Mouse (Mus musculus) lung, adult 2 months (tissue): ENCODE data around the gene Kif3c. TPM values are rescaled to one million over a fixed set of nuclear protein-coding genes. Genes with fewer than 3 reads are reported as not detected.
A peak's percentile ranks its signal among the peaks of the same experiment; 100 is the strongest.

Experiments
- DNase-seq: peaks from one replicate; pipeline ENCODE4 v3.0.0; 2022
- H3K4me1 ChIP-seq: fragments of 200-500 bp; 2 replicates; pipeline ENCODE4 v1.6.1; 2011; ENCODE audit warnings: low read length; ENCODE audit not compliant: control insufficient read depth, insufficient read depth
- H3K4me3 ChIP-seq: fragments of 200-500 bp; replicated peaks from 2 replicates; pipeline ENCODE3; 2011; ENCODE audit warnings: low read depth, mild to moderate bottlenecking, control low read depth, low read length; ENCODE audit errors: extremely low read depth
- CTCF ChIP-seq: fragments of 200-500 bp; IDR thresholded peaks from 2 replicates; pipeline ENCODE4 v1.5.1; 2011; ENCODE audit warnings: mild to moderate bottlenecking, low read length, control low read depth; ENCODE audit not compliant: insufficient read depth
- POLR2A ChIP-seq: fragments of 200-500 bp; IDR thresholded peaks from 2 replicates; pipeline ENCODE4 v1.6.1; 2011; ENCODE audit warnings: low read depth, mild to moderate bottlenecking, control low read depth, low read length, borderline replicate concordance; ENCODE audit errors: extremely low read depth
- WGBS: fragments of 180-500 bp; shearing (Covaris S2); methylation state at CpG from one replicate; pipeline ENCODE4 v1.1.7; 2018; 5-methylcytosine and 5-hydroxymethylcytosine counted together
- polyA plus RNA-seq: library from polyadenylated mRNA; depleted of rRNA; stranded (reverse); fragments of >200 nt; gene quantifications from 2 replicates; pipeline ENCODE4 v1.2.3, GENCODE M21; 2012

Gene Kif3c
- polyA plus RNA-seq, 1 experiment = 12.2 TPM

DNA sequence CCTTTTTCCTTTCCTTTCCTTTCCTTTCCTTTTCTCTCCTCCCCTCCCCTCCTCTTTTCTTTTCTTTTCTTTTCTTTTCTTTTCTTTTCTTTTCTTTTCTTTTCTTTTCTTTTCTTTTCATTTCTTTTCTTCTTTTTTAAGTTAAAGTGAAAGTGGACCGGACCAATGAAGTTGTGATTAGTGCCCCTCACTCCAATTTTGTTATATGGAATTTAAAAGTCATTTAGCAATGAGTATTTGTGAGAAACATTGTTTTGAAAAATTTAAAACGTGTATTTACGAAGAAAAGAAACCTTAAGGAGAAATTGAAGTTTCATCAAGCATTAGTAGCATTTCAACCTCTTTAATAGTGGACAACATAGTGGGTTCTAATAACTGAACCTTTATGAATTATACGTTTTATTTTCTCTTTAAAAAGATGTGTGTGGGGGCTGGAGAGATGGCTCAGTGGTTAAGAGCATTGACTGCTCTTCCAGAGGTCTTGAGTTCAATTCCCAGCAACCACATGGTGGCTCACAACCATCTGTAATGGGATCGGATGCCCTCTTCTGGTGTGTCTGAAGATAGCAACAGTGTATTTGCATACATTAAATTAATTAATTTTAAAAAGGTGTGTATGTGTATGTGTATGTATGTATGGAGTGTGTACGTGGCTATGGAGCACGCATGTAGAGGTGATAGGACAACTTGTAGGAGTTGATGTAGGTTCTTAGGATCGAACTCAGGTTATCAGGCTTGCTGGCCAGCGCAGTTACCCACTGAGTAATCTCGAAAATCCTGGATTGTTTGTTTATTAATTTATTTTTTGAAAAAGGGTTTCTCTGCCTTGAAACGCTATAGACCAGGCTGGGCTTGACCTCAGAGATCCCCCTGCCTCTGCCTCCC, 63.2 kb downstream of the Kif3c start:
- DNase-seq = no peak
- WGBS = 64% methylated on average over 11 of the region's 11 CpGs
- peaks cover 2% of the 10 kb centered on the region for H3K4me1 ChIP-seq
- TF ChIP-seq POLR2A (no peak), CTCF (no peak)
- peak overlapping the region; percentile 16 for H3K4me3 ChIP-seq

DNA sequence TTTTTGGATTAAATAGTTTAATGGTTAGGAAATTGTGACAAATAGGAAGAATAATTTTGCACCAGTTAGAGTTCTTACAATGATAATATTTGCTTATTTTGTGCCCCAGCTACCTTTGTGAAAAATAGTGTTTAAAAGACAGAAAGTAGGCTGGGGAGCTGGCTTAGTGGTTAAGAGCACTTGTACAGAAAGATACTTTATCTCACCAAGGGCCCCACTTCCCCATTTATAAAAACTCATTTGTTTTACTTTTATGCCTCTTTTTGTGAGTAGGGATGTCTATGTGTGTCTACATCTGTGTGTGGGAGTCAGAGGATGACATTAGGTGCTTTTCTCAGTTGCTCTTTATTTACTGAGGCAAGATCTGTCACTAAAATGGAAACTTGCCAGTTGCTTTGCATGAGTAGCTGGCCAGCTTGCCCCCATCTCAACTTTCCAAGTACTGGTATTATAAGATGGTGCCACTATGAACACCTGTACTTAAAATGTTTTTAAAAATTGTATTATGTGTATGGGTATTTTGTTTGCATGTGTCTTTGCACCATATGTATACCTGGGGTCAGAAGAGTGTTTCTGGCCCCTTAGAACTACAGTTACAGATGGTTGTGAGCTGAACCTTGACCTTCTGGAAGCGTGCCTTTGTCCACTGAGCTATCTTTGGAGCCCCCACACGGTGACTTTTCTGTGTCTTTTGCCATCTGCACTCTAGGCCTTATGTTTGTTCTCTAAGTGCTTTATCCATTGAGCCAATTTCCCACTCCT, 64.9 kb downstream of the Kif3c start:
- no peak for DNase-seq
- TF ChIP-seq CTCF = no peak
- no peak for TF ChIP-seq POLR2A
- H3K4me3 ChIP-seq = no peak overlapping the region
- WGBS = 59% methylated on average over 2 of the region's 2 CpGs
- H3K4me1 ChIP-seq = peaks cover 2% of the 10 kb centered on the region

DNA sequence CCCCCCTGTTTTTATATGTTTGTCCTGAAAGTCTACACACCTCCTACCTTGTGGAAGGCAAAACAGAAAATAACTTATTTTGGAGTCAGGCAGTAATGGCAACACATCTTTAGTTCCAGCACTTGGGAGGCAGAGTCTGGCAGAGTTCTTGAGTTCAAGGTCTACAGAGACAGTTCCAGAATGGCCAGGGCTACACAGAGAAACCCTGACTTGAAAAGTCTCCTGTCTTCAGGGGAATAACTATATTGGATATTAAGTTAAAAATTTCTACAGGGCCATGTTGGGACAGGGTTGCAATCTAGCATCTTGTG, 65.5 kb downstream of the Kif3c start:
- DNase-seq = no peak
- TF ChIP-seq CTCF (no peak), POLR2A (no peak)
- Histone ChIP-seq H3K4me3 (no peak overlapping the region), H3K4me1 (peaks cover 2% of the 10 kb centered on the region)

DNA sequence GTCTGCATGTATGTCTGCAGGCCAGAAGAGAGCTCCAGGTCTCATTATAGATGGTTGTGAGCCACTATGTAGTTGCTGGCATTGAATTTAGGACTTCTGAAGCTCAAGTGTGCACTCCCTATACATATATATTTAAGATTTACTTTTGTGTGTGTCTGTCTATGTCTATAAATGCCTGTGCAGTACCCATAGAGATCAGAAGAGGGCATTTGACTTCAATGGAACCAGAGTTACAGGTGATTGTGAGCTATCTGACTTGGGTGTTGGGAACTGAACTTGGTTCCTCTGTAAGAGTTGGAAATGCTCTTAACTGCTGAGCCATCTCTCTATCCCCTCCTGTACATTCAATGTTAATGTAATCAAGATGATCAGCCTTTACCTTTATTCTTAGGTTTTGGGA, 66.1 kb downstream of the Kif3c start:
- H3K4me1 ChIP-seq = peaks cover 2% of the 10 kb centered on the region
- no peak overlapping the region for H3K4me3 ChIP-seq
- TF ChIP-seq POLR2A (no peak), CTCF (no peak)
- DNase-seq = no peak

DNA sequence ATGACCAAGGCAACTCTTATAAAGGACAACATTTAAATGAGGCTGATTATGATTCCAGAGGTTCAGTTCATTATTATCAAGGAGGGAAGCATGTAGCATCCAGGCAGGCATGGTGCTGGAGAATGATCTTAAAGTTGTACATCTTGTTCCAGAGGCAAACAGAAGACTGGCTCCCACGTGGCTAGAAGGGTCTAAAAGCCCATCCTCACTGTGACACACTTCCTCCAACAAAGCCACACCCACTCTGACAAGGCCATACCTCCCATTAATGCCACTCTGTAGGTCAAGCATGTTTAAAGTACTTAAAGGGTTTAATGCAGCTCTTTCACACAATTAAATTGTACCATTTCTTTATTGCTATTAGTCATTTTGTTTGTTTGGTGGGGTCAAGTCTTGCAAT, 68.8 kb downstream of the Kif3c start:
- WGBS = 14% methylated on average over 1 of the region's 1 CpGs
- Histone ChIP-seq H3K4me3 (no peak overlapping the region), H3K4me1 (peaks cover 2% of the 10 kb centered on the region)
- TF ChIP-seq POLR2A (no peak), CTCF (no peak)
- no peak for DNase-seq

DNA sequence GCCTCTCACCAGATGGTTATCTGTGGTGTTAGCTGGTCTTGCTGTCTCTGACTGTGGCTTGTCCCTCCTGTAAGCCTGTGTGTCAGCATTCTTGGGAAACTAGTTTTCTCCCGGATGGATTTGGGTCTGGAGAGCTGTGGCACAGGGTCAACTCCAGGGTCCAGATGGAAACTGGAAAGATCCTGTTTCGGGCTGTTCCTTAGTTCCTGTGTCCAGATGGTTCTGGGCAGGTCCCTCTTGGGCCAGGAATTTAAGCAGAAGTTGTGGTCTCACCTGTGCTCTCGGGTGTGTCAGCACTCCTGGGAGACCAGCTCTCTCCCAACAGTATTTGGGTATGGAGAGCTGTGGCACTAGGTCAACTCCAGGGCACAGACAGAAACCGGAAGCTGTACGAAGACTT, 71.5 kb downstream of the Kif3c start:
- WGBS = 70% methylated on average over 5 of the region's 5 CpGs
- no peak for TF ChIP-seq POLR2A
- TF ChIP-seq CTCF = no peak
- no peak for DNase-seq
- Histone ChIP-seq H3K4me3 (no peak overlapping the region), H3K4me1 (peaks cover 6% of the 10 kb centered on the region; the same call in 1 of the 2 replicates)

DNA sequence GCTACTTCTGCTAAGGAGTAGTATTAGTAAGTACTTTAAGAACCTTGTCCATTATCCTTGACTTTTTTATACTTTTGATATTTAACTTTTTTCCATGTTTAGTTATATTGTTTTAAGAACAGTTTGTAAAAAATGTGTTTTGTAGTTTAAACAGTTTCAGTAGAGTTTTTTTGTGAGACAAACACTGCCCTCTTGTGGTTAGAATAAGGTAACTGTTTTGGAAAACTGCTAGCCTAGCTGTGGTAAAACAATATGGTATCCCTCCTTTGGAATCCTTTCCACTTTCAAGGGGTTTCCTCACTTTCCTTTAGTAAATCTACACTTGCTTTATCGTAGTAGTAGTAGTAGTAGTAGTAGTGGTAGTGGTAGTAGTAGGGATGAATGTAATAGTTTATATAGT, 72.9 kb downstream of the Kif3c start:
- no peak overlapping the region for H3K4me3 ChIP-seq
- H3K4me1 ChIP-seq = peaks cover 3% of the 10 kb centered on the region; the same call in 1 of the 2 replicates
- 98% methylated on average over 1 of the region's 1 CpGs for WGBS
- no peak for DNase-seq
- TF ChIP-seq POLR2A (no peak), CTCF (peak; percentile 14; the same call in 1 of the 2 replicates)

DNA sequence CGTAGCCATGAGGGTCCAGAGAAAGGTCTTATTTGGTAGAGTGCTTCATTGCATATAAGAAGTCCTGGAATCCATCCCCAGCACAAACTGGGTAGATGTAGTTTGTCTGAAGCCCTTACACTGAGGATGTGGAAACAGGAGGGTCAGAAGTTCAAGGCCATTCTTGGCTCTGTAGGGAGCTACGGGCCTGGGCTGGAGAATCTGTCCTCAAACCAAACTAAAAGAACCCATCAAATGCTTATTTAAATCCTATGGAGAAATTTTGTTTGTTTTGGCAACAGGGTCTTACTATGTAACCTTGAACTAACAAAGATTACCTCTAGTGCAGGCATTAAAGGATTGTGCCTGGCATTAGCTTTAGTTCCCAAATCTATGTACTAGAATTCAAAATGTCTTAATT, 76.0 kb downstream of the Kif3c start:
- H3K4me3 ChIP-seq = no peak overlapping the region
- DNase-seq = no peak
- WGBS = 59% methylated on average over 2 of the region's 2 CpGs
- no peak for TF ChIP-seq POLR2A
- no peak for TF ChIP-seq CTCF
- H3K4me1 ChIP-seq = peaks cover 3% of the 10 kb centered on the region; the same call in 1 of the 2 replicates

DNA sequence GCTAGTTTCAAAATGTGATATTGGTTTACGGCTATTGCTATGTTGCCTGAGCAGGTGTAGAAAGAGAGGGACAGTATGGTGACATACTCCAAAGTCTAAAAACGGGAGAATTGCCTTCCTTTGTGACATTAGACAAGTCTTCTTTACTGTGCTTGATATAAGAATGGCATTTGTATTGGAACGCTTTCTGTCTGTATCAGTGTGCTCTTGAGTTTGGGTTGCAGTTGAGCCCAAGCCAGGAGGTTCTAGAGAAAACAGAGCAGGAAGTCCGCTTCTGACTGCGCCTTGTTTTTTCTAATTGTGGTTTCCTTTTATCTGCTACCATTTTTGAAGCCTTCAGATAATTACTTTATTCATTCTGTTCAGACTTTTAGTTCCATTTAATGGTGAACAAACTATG, 76.4 kb downstream of the Kif3c start:
- Histone ChIP-seq H3K4me3 (no peak overlapping the region), H3K4me1 (peaks cover 3% of the 10 kb centered on the region; the same call in 1 of the 2 replicates)
- no peak for DNase-seq
- 70% methylated on average over 5 of the region's 5 CpGs for WGBS
- TF ChIP-seq CTCF = no peak
- no peak for TF ChIP-seq POLR2A
